Mouse (Mus musculus): Measurements from ENCODE around the gene Gm4305. TPM values are rescaled to one million over a fixed set of nuclear protein-coding genes. Genes with fewer than 3 reads are reported as not detected.
"Not testable (repeated sequence)": the region's sequence is repeated elsewhere in the genome, so short reads cannot be mapped to it uniquely, and the experiment has no call there.

Gm4305 gene
- total RNA-seq (2021) = not detected

DNA sequence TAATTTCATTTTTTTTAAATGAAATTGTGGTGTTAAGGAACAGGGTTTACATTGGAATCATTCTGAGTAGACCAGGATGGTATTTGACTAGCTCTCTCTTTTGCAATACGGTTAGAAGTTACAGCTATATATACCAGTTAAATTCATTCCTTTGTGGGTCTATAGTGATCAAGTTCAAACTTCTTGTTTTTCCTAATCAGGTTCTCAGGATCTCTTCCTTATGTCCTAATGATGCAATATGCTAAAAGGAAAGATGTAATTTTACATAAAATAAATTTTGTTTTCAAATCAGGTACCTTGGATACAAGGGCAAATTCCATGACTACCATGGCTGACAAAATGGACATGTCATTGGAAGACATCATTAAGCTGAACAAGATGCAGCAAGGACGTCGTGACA, at the start of gene Gm4305:
TSS of gene Gm4305 (plus strand) at position 301 of the 400 bp plus-strand sequence.
- intact Hi-C loops (cut with DNase I); DNase-seq (ENCODE audit: low spot score in 2 of 2): not testable (repeated sequence)

DNA sequence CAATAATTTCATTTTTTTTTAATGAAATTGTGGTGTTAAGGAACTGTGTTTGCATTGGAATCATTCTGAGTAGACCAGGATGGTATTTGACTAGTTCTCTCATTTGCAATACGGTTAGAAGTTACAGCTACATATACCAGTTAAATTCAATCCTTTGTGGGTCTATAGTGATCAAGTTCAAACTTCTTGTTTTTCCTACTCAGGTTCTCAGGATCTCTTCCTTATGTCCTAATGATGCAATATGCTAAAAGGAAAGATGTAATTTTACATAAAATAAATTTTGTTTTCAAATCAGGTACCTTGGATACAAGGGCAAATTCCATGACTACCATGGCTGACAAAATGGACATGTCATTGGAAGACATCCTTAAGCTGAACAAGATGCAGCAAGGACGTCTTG, 15.5 kb upstream of the Gm4305 start, which contains the start of gene Gm4301:
TSS of gene Gm4301 (plus strand) at position 301 of the 400 bp plus-strand sequence.
- DNase-seq (ENCODE audit: low spot score in 2 of 2); intact Hi-C loops (cut with DNase I): not testable (repeated sequence)

DNA sequence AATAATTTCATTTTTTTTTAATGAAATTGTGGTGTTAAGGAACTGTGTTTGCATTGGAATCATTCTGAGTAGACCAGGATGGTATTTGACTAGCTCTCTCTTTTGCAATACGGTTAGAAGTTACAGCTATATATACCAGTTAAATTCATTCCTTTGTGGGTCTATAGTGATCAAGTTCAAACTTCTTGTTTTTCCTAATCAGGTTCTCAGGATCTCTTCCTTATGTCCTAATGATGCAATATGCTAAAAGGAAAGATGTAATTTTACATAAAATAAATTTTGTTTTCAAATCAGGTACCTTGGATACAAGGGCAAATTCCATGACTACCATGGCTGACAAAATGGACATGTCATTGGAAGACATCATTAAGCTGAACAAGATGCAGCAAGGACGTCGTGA, 10.4 kb upstream of the Gm4305 start, which contains the start of gene Gm4302:
TSS of gene Gm4302 (plus strand) at position 301 of the 400 bp plus-strand sequence.
- DNase-seq (ENCODE audit: low spot score in 2 of 2); intact Hi-C loops (cut with DNase I): not testable (repeated sequence)

DNA sequence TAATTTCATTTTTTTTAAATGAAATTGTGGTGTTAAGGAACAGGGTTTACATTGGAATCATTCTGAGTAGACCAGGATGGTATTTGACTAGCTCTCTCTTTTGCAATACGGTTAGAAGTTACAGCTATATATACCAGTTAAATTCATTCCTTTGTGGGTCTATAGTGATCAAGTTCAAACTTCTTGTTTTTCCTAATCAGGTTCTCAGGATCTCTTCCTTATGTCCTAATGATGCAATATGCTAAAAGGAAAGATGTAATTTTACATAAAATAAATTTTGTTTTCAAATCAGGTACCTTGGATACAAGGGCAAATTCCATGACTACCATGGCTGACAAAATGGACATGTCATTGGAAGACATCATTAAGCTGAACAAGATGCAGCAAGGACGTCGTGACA, 5.2 kb upstream of the Gm4305 start, which contains the start of gene Gm4303:
TSS of gene Gm4303 (plus strand) at position 301 of the 400 bp plus-strand sequence.
- intact Hi-C loops (cut with DNase I); DNase-seq (ENCODE audit: low spot score in 2 of 2): not testable (repeated sequence)

DNA sequence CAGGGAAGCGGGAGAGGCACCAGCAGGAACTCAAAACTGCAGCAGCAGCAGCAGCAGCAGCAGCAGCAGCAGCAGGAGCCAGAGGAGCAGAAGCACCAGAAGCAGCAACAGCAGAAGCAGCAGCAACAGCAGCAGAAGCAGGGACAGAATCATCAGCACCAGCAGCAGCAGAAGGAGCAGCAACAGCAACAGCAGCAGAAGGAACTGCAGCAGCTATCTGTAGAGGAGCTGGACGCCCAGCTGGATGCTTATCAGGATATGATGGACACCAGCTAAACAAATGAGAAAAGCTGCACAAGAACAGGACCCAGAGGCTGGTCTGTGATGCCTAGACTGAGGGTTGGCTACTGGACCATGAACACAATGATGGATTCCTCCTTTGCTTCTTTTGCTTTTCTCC, 5.9 kb downstream of the Gm4305 start:
- intact Hi-C loops (cut with DNase I) = not testable (repeated sequence)
- peak; percentile 4 to 5 for DNase-seq (ENCODE audit: low spot score in 2 of 2)

DNA sequence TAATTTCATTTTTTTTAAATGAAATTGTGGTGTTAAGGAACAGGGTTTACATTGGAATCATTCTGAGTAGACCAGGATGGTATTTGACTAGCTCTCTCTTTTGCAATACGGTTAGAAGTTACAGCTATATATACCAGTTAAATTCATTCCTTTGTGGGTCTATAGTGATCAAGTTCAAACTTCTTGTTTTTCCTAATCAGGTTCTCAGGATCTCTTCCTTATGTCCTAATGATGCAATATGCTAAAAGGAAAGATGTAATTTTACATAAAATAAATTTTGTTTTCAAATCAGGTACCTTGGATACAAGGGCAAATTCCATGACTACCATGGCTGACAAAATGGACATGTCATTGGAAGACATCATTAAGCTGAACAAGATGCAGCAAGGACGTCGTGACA, 10.1 kb downstream of the Gm4305 start, which contains the start of gene Gm4307:
TSS of gene Gm4307 (plus strand) at position 301 of the 400 bp plus-strand sequence.
- intact Hi-C loops (cut with DNase I); DNase-seq (ENCODE audit: low spot score in 2 of 2): not testable (repeated sequence)

DNA sequence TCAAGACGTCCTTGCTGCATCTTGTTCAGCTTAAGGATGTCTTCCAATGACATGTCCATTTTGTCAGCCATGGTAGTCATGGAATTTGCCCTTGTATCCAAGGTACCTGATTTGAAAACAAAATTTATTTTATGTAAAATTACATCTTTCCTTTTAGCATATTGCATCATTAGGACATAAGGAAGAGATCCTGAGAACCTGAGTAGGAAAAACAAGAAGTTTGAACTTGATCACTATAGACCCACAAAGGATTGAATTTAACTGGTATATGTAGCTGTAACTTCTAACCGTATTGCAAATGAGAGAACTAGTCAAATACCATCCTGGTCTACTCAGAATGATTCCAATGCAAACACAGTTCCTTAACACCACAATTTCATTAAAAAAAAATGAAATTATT, 31.6 kb downstream of the Gm4305 start, which contains the start of gene Gm4312:
TSS of gene Gm4312 (minus strand) at position 101 of the 400 bp plus-strand sequence.
- intact Hi-C loops (cut with DNase I); DNase-seq (ENCODE audit: low spot score in 2 of 2): not testable (repeated sequence)

Other genes with a start within 250 kb of the Gm4305 start
- not detected for gene Gm4301, start 15.4 kb upstream of the Gm4305 start, total RNA-seq (2021)
- not detected for gene Gm4302, start 10.3 kb upstream of the Gm4305 start, total RNA-seq (2021)
- gene Gm4303, start 5.1 kb upstream of the Gm4305 start, total RNA-seq (2021) = not detected
- not detected for gene Gm4307, start 10.2 kb downstream of the Gm4305 start, total RNA-seq (2021)
- not detected for gene Gm4312, start 31.5 kb downstream of the Gm4305 start, total RNA-seq (2021)
- gene Tmtc3, start 136.3 kb downstream of the Gm4305 start, total RNA-seq (2021) = 10 to 100 TPM; 11.5 to 16.1 TPM
- gene Cep290, start 136.5 kb downstream of the Gm4305 start, total RNA-seq (2021) = 10 to 100 TPM; 15.8 to 15.9 TPM
- 10 to 100 TPM; 22.8 to 24.8 TPM for gene 4930430F08Rik, start 239.3 kb downstream of the Gm4305 start, total RNA-seq (2021)
- gene 1700017N19Rik, start 239.4 kb downstream of the Gm4305 start, total RNA-seq (2021) = not detected

All from left cerebral cortex, postnatal 25 days (tissue).